Mouse (Mus musculus) forebrain, embryonic 14.5 days (tissue): ENCODE results near the gene Sept4. TPM values are rescaled to one million over a fixed set of nuclear protein-coding genes. Genes with fewer than 3 reads are reported as not detected.

Experiments
- ATAC-seq: fragments of 200-750 bp; cut with Nextera tagmentation; 2 replicates; pipeline ENCODE4 v1.8.0; 2017; ENCODE audit warnings: mild to moderate bottlenecking, moderate library complexity
- DNase-seq: peaks from one replicate; pipeline ENCODE4 v3.0.0-alpha.2; 2015; ENCODE audit warnings: low spot score
- H3K27ac ChIP-seq: fragments of 300-500 bp; sonication (generic); 2 replicates; pipeline ENCODE4 v1.5.1; 2014; ENCODE audit warnings: low read depth, mild to moderate bottlenecking, control low read depth, low read length, moderate library complexity
- H3K27me3 ChIP-seq: fragments of 300-500 bp; sonication (generic); replicated peaks from 2 replicates; pipeline ENCODE4 v1.6.1; 2014; ENCODE audit warnings: low read length, control low read depth, mixed read lengths; ENCODE audit not compliant: control insufficient read depth, insufficient read depth
- H3K36me3 ChIP-seq: fragments of 300-500 bp; sonication (generic); 2 replicates; pipeline ENCODE4 v1.6.1; 2014; ENCODE audit warnings: low read length, control low read depth; ENCODE audit not compliant: control insufficient read depth, insufficient read depth
- H3K4me1 ChIP-seq: fragments of 300-500 bp; sonication (generic); 2 replicates; pipeline ENCODE4 v1.6.1; 2014; ENCODE audit warnings: antibody characterized with exemption, low read length, control low read depth; ENCODE audit not compliant: control insufficient read depth, insufficient read depth
- H3K4me2 ChIP-seq: fragments of 300-500 bp; sonication (generic); 2 replicates; pipeline ENCODE4 v1.6.1; 2014; ENCODE audit warnings: mild to moderate bottlenecking, control low read depth, low read length
- H3K4me3 ChIP-seq: fragments of 300-500 bp; sonication (generic); 2 replicates; pipeline ENCODE4 v1.5.1; 2014; ENCODE audit warnings: low read depth, low read length, control low read depth
- H3K9ac ChIP-seq: fragments of 300-500 bp; sonication (generic); 2 replicates; pipeline ENCODE4 v1.6.1; 2014; ENCODE audit warnings: mild to moderate bottlenecking, low read length, control low read depth, moderate library complexity
- H3K9me3 ChIP-seq: fragments of 300-500 bp; sonication (generic); replicated peaks from 2 replicates; pipeline ENCODE4 v1.6.1; 2016; ENCODE audit warnings: low read length, control low read depth, mixed read lengths; ENCODE audit not compliant: control insufficient read depth
- WGBS: fragments of 180-500 bp; shearing (Covaris S2); extraction: QIAGEN DNeasy Blood & Tissue Kit; methylation state at CpG from one replicate; pipeline ENCODE4 v1.1.7; 2014; 5-methylcytosine and 5-hydroxymethylcytosine counted together
- polyA plus RNA-seq: library from polyadenylated mRNA; unstranded; fragments of >200 nt; fragmentation: Nextera tagmentation; extraction: Ambion mirVana; gene quantifications from 2 replicates; pipeline ENCODE4 v1.2.1, GENCODE M21; 2014

The Sept4 gene
- polyA plus RNA-seq, 1 experiment from 2014 or later, result 16.8 TPM

GRCm38 (mm10) chr11:87602234-87602633 lies 33.5 kb downstream of the Sept4 start:
- Histone ChIP-seq H3K9me3 (no peaks in the 10 kb centered on the region), H3K4me2 (no peak overlapping the region), H3K4me1 (no peaks in the 10 kb centered on the region), H3K27ac (no peak overlapping the region), H3K27me3 (no peaks in the 10 kb centered on the region), H3K36me3 (peaks cover 99% of the 10 kb centered on the region), H3K4me3 (no peak overlapping the region), H3K9ac (no peak overlapping the region)
- ATAC-seq (no peak), DNase-seq (no peak)
- 90% methylated on average over 9 of the region's 9 CpGs for WGBS

GRCm38 (mm10) chr11:87603571-87603970 lies 34.9 kb downstream of the Sept4 start:
- no peaks in the 10 kb centered on the region for H3K4me1 ChIP-seq
- no peak overlapping the region for H3K4me2 ChIP-seq
- H3K36me3 ChIP-seq, result peaks cover 99% of the 10 kb centered on the region
- no peaks in the 10 kb centered on the region for H3K9me3 ChIP-seq
- no peak overlapping the region for H3K9ac ChIP-seq
- H3K4me3 ChIP-seq, result no peak overlapping the region
- no peak for DNase-seq
- 91% methylated on average over 2 of the region's 2 CpGs for WGBS
- ATAC-seq, result no peak
- H3K27me3 ChIP-seq, result no peaks in the 10 kb centered on the region
- H3K27ac ChIP-seq, result no peak overlapping the region

- H3K27me3 ChIP-seq, result no peaks in the 10 kb centered on the region
These were observed 40.6 kb downstream of the Sept4 start for GRCm38 (mm10) chr11:87609264-87609663.

GRCm38 (mm10) chr11:87611547-87611946 lies 42.8 kb downstream of the Sept4 start:
- DNase-seq, result no peak
- peaks cover 97% of the 10 kb centered on the region for H3K36me3 ChIP-seq
- H3K4me2 ChIP-seq, result no peak overlapping the region
- no peaks in the 10 kb centered on the region for H3K4me1 ChIP-seq
- no peak for ATAC-seq
- H3K27me3 ChIP-seq, result no peaks in the 10 kb centered on the region
- H3K9me3 ChIP-seq, result no peaks in the 10 kb centered on the region
- WGBS, result 89% methylated on average over 9 of the region's 9 CpGs
- no peak overlapping the region for H3K27ac ChIP-seq
- H3K9ac ChIP-seq, result no peak overlapping the region
- no peak overlapping the region for H3K4me3 ChIP-seq

More at GRCm38 (mm10) chr11:87609264-87609663, 40.6 kb downstream of the Sept4 start:
- Histone ChIP-seq H3K9me3 (no peaks in the 10 kb centered on the region), H3K36me3 (peaks cover 97% of the 10 kb centered on the region), H3K27ac (no peak overlapping the region), H3K4me3 (no peak overlapping the region), H3K9ac (no peak overlapping the region), H3K4me2 (no peak overlapping the region), H3K4me1 (no peaks in the 10 kb centered on the region)
- ATAC-seq (no peak), DNase-seq (no peak)
- WGBS, result 89% methylated on average over 7 of the region's 7 CpGs

- no peaks in the 10 kb centered on the region for H3K4me1 ChIP-seq
- peaks cover 97% of the 10 kb centered on the region for H3K36me3 ChIP-seq
- H3K4me3 ChIP-seq, result no peak overlapping the region
- 94% methylated on average over 7 of the region's 7 CpGs for WGBS
- ATAC-seq, result no peak
- no peak overlapping the region for H3K27ac ChIP-seq
- no peak overlapping the region for H3K4me2 ChIP-seq
- H3K27me3 ChIP-seq, result no peaks in the 10 kb centered on the region
- no peak overlapping the region for H3K9ac ChIP-seq
- peaks cover 4% of the 10 kb centered on the region; the same call in 1 of the 2 replicates for H3K9me3 ChIP-seq
- DNase-seq, result no peak
These were observed 45.3 kb downstream of the Sept4 start for GRCm38 (mm10) chr11:87613972-87614371.

GRCm38 (mm10) chr11:87615551-87615950 lies 46.8 kb downstream of the Sept4 start:
- Histone ChIP-seq H3K27ac (no peak overlapping the region), H3K9me3 (peaks cover 4% of the 10 kb centered on the region; the same call in 1 of the 2 replicates), H3K4me3 (no peak overlapping the region), H3K4me2 (no peak overlapping the region), H3K36me3 (peaks cover 84% of the 10 kb centered on the region), H3K4me1 (no peaks in the 10 kb centered on the region), H3K27me3 (no peaks in the 10 kb centered on the region), H3K9ac (no peak overlapping the region)
- DNase-seq, result no peak
- no peak for ATAC-seq
- 93% methylated on average over 5 of the region's 5 CpGs for WGBS

GRCm38 (mm10) chr11:87615952-87616351 lies 47.2 kb downstream of the Sept4 start:
- ATAC-seq, result no peak
- Histone ChIP-seq H3K36me3 (peaks cover 82% of the 10 kb centered on the region), H3K4me1 (no peaks in the 10 kb centered on the region), H3K4me2 (no peak overlapping the region), H3K9me3 (peaks cover 4% of the 10 kb centered on the region; the same call in 1 of the 2 replicates), H3K9ac (no peak overlapping the region), H3K27ac (no peak overlapping the region), H3K27me3 (no peaks in the 10 kb centered on the region), H3K4me3 (no peak overlapping the region)
- 99% methylated on average over 2 of the region's 2 CpGs for WGBS
- DNase-seq, result no peak

- no peak for ATAC-seq
These were observed 48.2 kb downstream of the Sept4 start, which contains the start of gene Hsf5 for GRCm38 (mm10) chr11:87616790-87617474. Gene Hsf5, plus strand, starts transcription at chr11:87617164.

GRCm38 (mm10) chr11:87617606-87618005 lies 48.9 kb downstream of the Sept4 start:
- Histone ChIP-seq H3K27ac (no peak overlapping the region), H3K4me1 (no peaks in the 10 kb centered on the region), H3K9me3 (peaks cover 4% of the 10 kb centered on the region; the same call in 1 of the 2 replicates), H3K9ac (no peak overlapping the region), H3K27me3 (no peaks in the 10 kb centered on the region), H3K4me2 (no peak overlapping the region), H3K36me3 (peaks cover 69% of the 10 kb centered on the region), H3K4me3 (no peak overlapping the region)
- no peak for DNase-seq
- no peak for ATAC-seq
- 95% methylated on average over 30 of the region's 32 CpGs for WGBS

More at GRCm38 (mm10) chr11:87616790-87617474, 48.2 kb downstream of the Sept4 start, which contains the start of gene Hsf5:
- H3K4me1 ChIP-seq, result no peaks in the 10 kb centered on the region
- no peak within 1 kb of the TSS for H3K4me2 ChIP-seq
- H3K27me3 ChIP-seq, result no peaks in the 10 kb centered on the region
- peaks cover 4% of the 10 kb centered on the region; the same call in 1 of the 2 replicates for H3K9me3 ChIP-seq
- no peak within 1 kb of the TSS for H3K4me3 ChIP-seq
- peaks cover 74% of the 10 kb centered on the region for H3K36me3 ChIP-seq
- DNase-seq, result no peak
- H3K27ac ChIP-seq, result no peak within 1 kb of the TSS
- no peak within 1 kb of the TSS for H3K9ac ChIP-seq
- 92% methylated on average over 69 of the region's 69 CpGs for WGBS
